Mouse (Mus musculus): ENCODE data around the gene Ube2q2.

GRCm38 (mm10) chr9:55250595-55251247, 102.1 kb downstream of the Ube2q2 start:
- no peak for TF ChIP-seq CTCF (IDR thresholded peaks at IDR 0.05)
- TF ChIP-seq EP300 (IDR thresholded peaks at IDR 0.05; ENCODE audit: insufficient read depth, low read depth, low read length), result no peak
- TF ChIP-seq POLR2A (IDR thresholded peaks at IDR 0.05; ENCODE audit: insufficient read depth, low read depth, low read length), result no peak
